Mouse (Mus musculus): Measurements from ENCODE around the gene Vtcn1. TPM values are rescaled to one million over a fixed set of nuclear protein-coding genes. Genes with fewer than 3 reads are reported as not detected.
"Not testable (repeated sequence)": the region's sequence is repeated elsewhere in the genome, so short reads cannot be mapped to it uniquely, and the experiment has no call there.

Gene Vtcn1
- polyA plus RNA-seq, 1 experiment from 2014 or later: 0.33 TPM

DNA sequence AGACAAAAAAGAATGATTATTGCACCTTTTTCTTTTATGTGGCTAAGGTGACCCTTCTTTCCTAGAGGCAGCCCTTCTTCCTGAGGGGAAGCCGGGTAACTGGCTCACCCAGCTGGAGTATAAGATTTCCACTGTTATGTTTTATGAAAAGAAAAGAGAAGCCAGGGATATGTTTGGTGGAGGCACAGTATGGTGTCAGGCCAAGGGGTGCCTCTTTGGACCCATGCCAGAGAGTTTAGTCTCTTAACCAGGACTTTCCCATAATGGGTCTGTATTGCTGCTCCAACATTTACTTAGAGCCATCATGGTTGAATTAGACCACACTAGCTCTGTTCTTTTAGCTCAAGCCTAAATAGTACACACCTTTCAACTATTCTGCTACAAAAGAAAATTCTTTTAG is 20.3 kb upstream of the Vtcn1 start:
- no peaks in the 10 kb centered on the region for H3K4me1 ChIP-seq (ENCODE audit: control insufficient read depth, insufficient read depth, low read length)

DNA sequence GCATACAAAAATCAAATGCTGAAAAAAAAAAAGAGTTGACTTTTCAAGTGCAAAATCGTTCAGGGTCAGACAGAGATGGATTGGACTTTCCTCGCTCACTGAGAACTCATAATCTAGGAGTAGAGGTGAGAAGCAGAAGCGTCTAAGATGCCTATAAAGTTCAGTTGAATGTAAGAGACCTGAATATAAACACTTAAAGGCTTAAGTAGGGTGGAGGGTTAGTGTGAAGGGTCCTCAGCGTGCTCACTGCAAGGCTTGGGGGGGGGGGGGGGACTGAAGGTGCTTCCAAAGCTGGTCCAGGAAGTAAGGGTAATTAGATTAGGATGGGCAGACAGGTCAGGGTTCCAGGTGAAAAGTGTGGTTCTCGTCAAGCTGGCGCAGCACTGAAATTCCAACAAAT is 19.3 kb upstream of the Vtcn1 start:
- Histone ChIP-seq H3K4me3 (ENCODE audit: low read length) (no peak overlapping the region), H3K9ac (ENCODE audit: low read depth, low read length) (no peak overlapping the region), H3K27me3 (replicated peaks; ENCODE audit: control insufficient read depth, insufficient read depth, low read length) (no peaks in the 10 kb centered on the region), H3K27ac (ENCODE audit: low read length) (no peak overlapping the region), H3K4me1 (ENCODE audit: control insufficient read depth, insufficient read depth, low read length) (no peaks in the 10 kb centered on the region), H3K36me3 (ENCODE audit: control insufficient read depth, insufficient read depth, low read length) (no peaks in the 10 kb centered on the region), H3K9me3 (ENCODE audit: control insufficient read depth, low read length) (no peaks in the 10 kb centered on the region), H3K4me2 (ENCODE audit: low read depth, low read length) (no peak overlapping the region)
- ATAC-seq: no peak
- WGBS: 54% methylated on average over 6 of the region's 6 CpGs

More for the DNA sequence above, 20.3 kb upstream of the Vtcn1 start:
- no peak overlapping the region for H3K4me2 ChIP-seq (ENCODE audit: low read depth, low read length)
- WGBS: 83% methylated on average over 1 of the region's 1 CpGs
- no peaks in the 10 kb centered on the region for H3K9me3 ChIP-seq (ENCODE audit: control insufficient read depth, low read length)
- no peaks in the 10 kb centered on the region for H3K36me3 ChIP-seq (ENCODE audit: control insufficient read depth, insufficient read depth, low read length)
- H3K9ac ChIP-seq (ENCODE audit: low read depth, low read length): no peak overlapping the region
- no peak overlapping the region for H3K4me3 ChIP-seq (ENCODE audit: low read length)
- ATAC-seq: no peak
- H3K27me3 ChIP-seq (replicated peaks; ENCODE audit: control insufficient read depth, insufficient read depth, low read length): no peaks in the 10 kb centered on the region
- H3K27ac ChIP-seq (ENCODE audit: low read length): no peak overlapping the region

DNA sequence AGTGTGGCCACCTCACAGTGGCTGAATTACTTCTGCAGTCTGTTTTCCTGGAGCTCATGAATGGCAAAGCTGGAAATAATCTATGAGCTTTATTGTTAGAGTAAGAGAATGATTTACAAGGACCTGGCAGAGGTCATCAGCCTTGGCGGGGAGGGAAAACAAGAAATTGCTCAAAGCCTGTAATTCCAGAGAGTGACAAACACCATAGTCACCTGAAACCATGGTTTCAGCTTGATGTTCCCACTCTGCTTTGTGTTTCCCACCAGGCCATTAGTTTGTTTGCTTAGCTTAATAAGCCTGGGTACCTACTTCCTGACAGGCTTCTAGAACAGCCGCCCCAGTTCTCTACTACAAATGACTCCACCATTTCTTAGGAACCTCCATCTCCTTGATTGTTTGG is 14.8 kb upstream of the Vtcn1 start:
- 36% methylated on average over 2 of the region's 2 CpGs for WGBS
- H3K9me3 ChIP-seq (ENCODE audit: control insufficient read depth, low read length): no peaks in the 10 kb centered on the region
- H3K4me2 ChIP-seq (ENCODE audit: low read depth, low read length): no peak overlapping the region
- H3K27ac ChIP-seq (ENCODE audit: low read length): no peak overlapping the region
- H3K9ac ChIP-seq (ENCODE audit: low read depth, low read length): no peak overlapping the region
- H3K4me1 ChIP-seq (ENCODE audit: control insufficient read depth, insufficient read depth, low read length): no peaks in the 10 kb centered on the region
- H3K4me3 ChIP-seq (ENCODE audit: low read length): no peak overlapping the region
- H3K36me3 ChIP-seq (ENCODE audit: control insufficient read depth, insufficient read depth, low read length): no peaks in the 10 kb centered on the region
- no peak; the same call in 1 of the 2 replicates for ATAC-seq
- H3K27me3 ChIP-seq (replicated peaks; ENCODE audit: control insufficient read depth, insufficient read depth, low read length): no peaks in the 10 kb centered on the region

DNA sequence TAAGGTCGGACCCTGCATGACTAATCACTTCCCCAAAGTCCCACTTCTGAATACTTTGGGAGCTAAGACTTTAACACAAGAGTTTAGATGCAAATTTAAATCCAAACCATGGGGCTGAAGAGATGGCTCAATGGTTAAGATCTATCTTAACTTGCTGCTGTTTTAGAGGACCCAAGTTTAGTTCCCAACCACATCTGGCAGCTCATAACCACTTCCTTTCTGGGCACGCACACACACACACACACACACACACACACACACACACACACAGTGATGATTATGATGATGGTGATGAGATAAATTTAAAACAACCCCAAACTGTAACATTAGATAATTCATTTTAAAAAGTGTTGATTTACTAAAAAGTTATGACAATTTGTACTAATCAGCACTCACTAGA is 13.4 kb upstream of the Vtcn1 start:
- ATAC-seq: no peak
- WGBS: 87% methylated on average over 2 of the region's 2 CpGs
- Histone ChIP-seq H3K27ac (ENCODE audit: low read length) (no peak overlapping the region), H3K36me3 (ENCODE audit: control insufficient read depth, insufficient read depth, low read length) (no peaks in the 10 kb centered on the region), H3K4me3 (ENCODE audit: low read length) (no peak overlapping the region), H3K4me1 (ENCODE audit: control insufficient read depth, insufficient read depth, low read length) (no peaks in the 10 kb centered on the region), H3K9ac (ENCODE audit: low read depth, low read length) (no peak overlapping the region), H3K27me3 (replicated peaks; ENCODE audit: control insufficient read depth, insufficient read depth, low read length) (no peaks in the 10 kb centered on the region), H3K9me3 (ENCODE audit: control insufficient read depth, low read length) (no peaks in the 10 kb centered on the region), H3K4me2 (ENCODE audit: low read depth, low read length) (no peak overlapping the region)

DNA sequence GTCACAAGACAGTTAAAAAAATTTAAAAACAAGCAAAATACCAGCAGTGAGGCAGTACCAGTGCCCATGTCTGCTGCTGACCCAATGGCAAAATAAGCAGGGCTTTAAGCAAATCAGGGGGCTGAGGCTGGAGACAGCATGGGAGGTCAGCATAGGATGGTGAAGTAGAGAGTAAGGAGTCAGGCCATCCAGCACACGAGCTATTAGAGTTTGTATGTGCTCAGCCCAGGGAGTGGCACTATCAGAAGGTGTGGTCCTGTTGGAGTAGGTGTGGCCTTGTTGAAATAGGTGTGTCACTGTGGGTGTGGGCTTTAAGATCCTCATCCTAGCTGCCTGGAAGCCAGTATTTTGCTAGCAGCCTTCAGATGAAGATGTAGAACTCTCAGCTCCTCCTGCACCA is 9.8 kb upstream of the Vtcn1 start:
- WGBS: 52% methylated on average over 1 of the region's 1 CpGs
- not testable (repeated sequence) for H3K4me1 ChIP-seq (ENCODE audit: control insufficient read depth, insufficient read depth, low read length); H3K36me3 ChIP-seq (ENCODE audit: control insufficient read depth, insufficient read depth, low read length); H3K9ac ChIP-seq (ENCODE audit: low read depth, low read length); ATAC-seq; H3K27me3 ChIP-seq (replicated peaks; ENCODE audit: control insufficient read depth, insufficient read depth, low read length); H3K4me3 ChIP-seq (ENCODE audit: low read length); H3K9me3 ChIP-seq (ENCODE audit: control insufficient read depth, low read length); H3K4me2 ChIP-seq (ENCODE audit: low read depth, low read length); H3K27ac ChIP-seq (ENCODE audit: low read length)

DNA sequence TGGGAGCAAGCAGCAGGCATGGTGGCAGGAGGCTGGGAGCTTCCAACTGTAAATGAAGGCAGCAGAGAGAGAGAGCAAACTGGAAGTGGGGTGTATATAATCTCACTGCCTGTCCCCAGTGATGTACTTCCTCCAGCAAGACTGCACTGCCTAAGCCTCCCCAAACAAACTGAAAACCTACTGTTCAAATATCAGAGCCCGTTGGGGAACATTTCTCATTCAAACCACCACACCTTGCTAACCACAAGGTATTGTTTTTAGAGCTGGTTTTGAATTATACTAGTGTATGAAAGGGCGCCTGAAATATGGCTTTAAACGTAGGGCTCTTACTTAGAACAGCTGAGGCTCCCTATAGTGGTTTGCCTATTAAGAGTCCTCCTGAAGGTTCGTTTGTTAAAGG is 6.5 kb upstream of the Vtcn1 start:
- 62% methylated on average over 4 of the region's 4 CpGs for WGBS
- no peaks in the 10 kb centered on the region for H3K36me3 ChIP-seq (ENCODE audit: control insufficient read depth, insufficient read depth, low read length)
- no peak overlapping the region for H3K27ac ChIP-seq (ENCODE audit: low read length)
- no peaks in the 10 kb centered on the region for H3K9me3 ChIP-seq (ENCODE audit: control insufficient read depth, low read length)
- no peak overlapping the region for H3K4me2 ChIP-seq (ENCODE audit: low read depth, low read length)
- H3K27me3 ChIP-seq (replicated peaks; ENCODE audit: control insufficient read depth, insufficient read depth, low read length): no peaks in the 10 kb centered on the region
- peaks cover 6% of the 10 kb centered on the region for H3K4me1 ChIP-seq (ENCODE audit: control insufficient read depth, insufficient read depth, low read length)
- ATAC-seq: no peak
- H3K9ac ChIP-seq (ENCODE audit: low read depth, low read length): no peak overlapping the region
- H3K4me3 ChIP-seq (ENCODE audit: low read length): no peak overlapping the region

DNA sequence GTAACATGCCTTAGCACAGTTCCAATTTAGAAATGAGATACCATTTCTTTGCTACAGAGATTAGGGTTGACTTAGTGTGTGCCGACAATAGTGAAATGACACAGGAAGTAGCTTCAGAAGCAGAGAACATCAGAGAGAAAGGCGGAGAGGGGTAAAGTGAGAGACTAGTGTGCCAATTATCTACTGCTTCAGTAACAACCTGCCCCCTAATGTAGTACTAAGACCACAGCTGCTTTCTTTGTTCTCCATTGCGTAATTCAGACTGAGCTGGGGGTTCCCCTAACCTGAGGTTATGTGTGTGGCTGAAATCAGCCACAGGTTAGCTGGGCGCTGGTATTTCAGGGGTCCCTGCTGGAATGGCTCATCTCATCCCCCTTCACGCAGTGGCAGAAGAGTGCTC is 5.7 kb upstream of the Vtcn1 start:
- Histone ChIP-seq H3K27me3 (replicated peaks; ENCODE audit: control insufficient read depth, insufficient read depth, low read length) (no peaks in the 10 kb centered on the region), H3K27ac (ENCODE audit: low read length) (no peak overlapping the region), H3K4me2 (ENCODE audit: low read depth, low read length) (no peak overlapping the region), H3K9ac (ENCODE audit: low read depth, low read length) (no peak overlapping the region), H3K4me3 (ENCODE audit: low read length) (no peak overlapping the region), H3K4me1 (ENCODE audit: control insufficient read depth, insufficient read depth, low read length) (peaks cover 6% of the 10 kb centered on the region), H3K9me3 (ENCODE audit: control insufficient read depth, low read length) (no peaks in the 10 kb centered on the region), H3K36me3 (ENCODE audit: control insufficient read depth, insufficient read depth, low read length) (no peaks in the 10 kb centered on the region)
- WGBS: 96% methylated on average over 5 of the region's 5 CpGs
- ATAC-seq: no peak

DNA sequence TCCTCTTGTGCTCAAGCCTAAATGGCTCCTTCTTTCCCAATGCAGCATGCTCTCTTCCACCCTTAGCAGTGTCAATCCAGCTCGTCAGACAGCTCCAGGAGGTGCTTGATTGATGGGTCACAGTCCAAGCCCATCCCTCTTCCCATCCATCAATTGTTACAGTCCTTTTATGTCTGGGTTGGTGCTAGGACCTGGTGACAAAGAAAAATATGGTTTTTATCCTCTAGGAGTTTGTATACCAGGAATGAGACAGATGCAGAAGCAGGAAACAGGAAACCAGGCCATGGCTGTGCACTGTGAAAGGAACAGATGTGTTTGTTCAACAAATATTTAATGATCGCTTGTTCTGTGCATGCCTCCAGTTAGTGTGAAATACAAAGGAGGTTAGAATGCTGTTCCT is 4.4 kb upstream of the Vtcn1 start:
- Histone ChIP-seq H3K4me2 (ENCODE audit: low read depth, low read length) (no peak overlapping the region), H3K36me3 (ENCODE audit: control insufficient read depth, insufficient read depth, low read length) (no peaks in the 10 kb centered on the region), H3K27me3 (replicated peaks; ENCODE audit: control insufficient read depth, insufficient read depth, low read length) (no peaks in the 10 kb centered on the region), H3K4me3 (ENCODE audit: low read length) (no peak overlapping the region), H3K4me1 (ENCODE audit: control insufficient read depth, insufficient read depth, low read length) (peaks cover 11% of the 10 kb centered on the region), H3K9ac (ENCODE audit: low read depth, low read length) (no peak overlapping the region), H3K9me3 (ENCODE audit: control insufficient read depth, low read length) (no peaks in the 10 kb centered on the region), H3K27ac (ENCODE audit: low read length) (peak overlapping the region; percentile 69)
- 28% methylated on average over 2 of the region's 2 CpGs for WGBS
- peak; percentile 77 for ATAC-seq

DNA sequence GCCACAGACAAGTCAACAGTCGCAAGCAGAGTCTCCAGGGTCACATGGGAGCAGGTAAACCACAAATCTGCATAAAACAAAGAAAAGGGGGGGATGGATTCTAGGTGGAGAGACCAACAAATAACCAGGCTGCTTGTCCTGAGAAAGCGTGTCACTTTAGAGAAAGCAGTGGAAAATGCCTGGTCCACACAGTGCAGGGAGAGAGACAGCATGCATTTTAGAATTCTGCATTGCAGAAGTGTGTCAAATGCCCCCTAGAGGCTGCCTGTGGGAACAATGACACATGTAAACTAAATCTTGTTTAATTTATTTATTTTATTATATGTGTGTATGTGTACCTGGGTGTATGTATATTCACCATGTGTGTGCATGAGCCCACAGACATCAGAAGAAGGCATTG is 4.0 kb upstream of the Vtcn1 start:
- WGBS: 47% methylated on average over 2 of the region's 2 CpGs
- no peak overlapping the region for H3K4me2 ChIP-seq (ENCODE audit: low read depth, low read length)
- peak; percentile 62 for ATAC-seq
- no peak overlapping the region for H3K9ac ChIP-seq (ENCODE audit: low read depth, low read length)
- H3K4me3 ChIP-seq (ENCODE audit: low read length): no peak overlapping the region
- no peaks in the 10 kb centered on the region for H3K9me3 ChIP-seq (ENCODE audit: control insufficient read depth, low read length)
- peak overlapping the region; percentile 69 for H3K27ac ChIP-seq (ENCODE audit: low read length)
- H3K27me3 ChIP-seq (replicated peaks; ENCODE audit: control insufficient read depth, insufficient read depth, low read length): no peaks in the 10 kb centered on the region
- H3K4me1 ChIP-seq (ENCODE audit: control insufficient read depth, insufficient read depth, low read length): peaks cover 11% of the 10 kb centered on the region
- no peaks in the 10 kb centered on the region for H3K36me3 ChIP-seq (ENCODE audit: control insufficient read depth, insufficient read depth, low read length)

DNA sequence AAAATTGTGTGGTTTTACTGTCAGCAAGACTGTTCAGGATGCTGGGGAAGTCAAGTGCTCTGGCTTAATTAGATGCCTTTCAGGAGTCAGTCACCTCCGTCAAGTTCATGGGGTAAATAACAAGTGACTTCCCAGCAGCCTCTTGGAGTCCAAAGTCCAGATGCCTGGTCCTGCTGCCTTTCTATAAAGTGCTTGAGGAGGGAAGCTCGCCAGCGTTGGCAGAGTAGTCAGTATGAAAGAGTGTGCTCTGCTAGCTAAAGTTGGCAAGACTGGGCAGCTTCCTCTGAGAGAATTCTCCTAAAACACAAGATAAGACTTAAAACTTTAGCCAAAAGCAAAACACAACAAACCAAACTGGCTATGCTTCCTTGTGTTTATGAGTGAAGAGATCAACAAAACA is 18.5 kb downstream of the Vtcn1 start:
- Histone ChIP-seq H3K9ac (ENCODE audit: low read depth, low read length) (no peak overlapping the region), H3K36me3 (ENCODE audit: control insufficient read depth, insufficient read depth, low read length) (no peaks in the 10 kb centered on the region), H3K27me3 (replicated peaks; ENCODE audit: control insufficient read depth, insufficient read depth, low read length) (no peaks in the 10 kb centered on the region), H3K4me1 (ENCODE audit: control insufficient read depth, insufficient read depth, low read length) (no peaks in the 10 kb centered on the region), H3K27ac (ENCODE audit: low read length) (no peak overlapping the region), H3K4me2 (ENCODE audit: low read depth, low read length) (no peak overlapping the region), H3K4me3 (ENCODE audit: low read length) (no peak overlapping the region), H3K9me3 (ENCODE audit: control insufficient read depth, low read length) (no peaks in the 10 kb centered on the region)
- 59% methylated on average over 3 of the region's 3 CpGs for WGBS
- ATAC-seq: peak; percentile 33; the same call in 1 of the 2 replicates

All from intestine, embryonic 16.5 days (tissue).